Mouse (Mus musculus) liver, embryonic 15.5 days (tissue): ENCODE results near the gene 5830473C10Rik. TPM values are rescaled to one million over a fixed set of nuclear protein-coding genes. Genes with fewer than 3 reads are reported as not detected.
"Not testable (repeated sequence)": the region's sequence is repeated elsewhere in the genome, so short reads cannot be mapped to it uniquely, and the experiment has no call there.

ENCODE experiments used
- ATAC-seq: fragments of 200-750 bp; cut with Nextera tagmentation; 2 replicates; pipeline ENCODE4 v1.8.0; 2017; ENCODE audit warnings: moderate number of reproducible peaks, mild to moderate bottlenecking, moderate library complexity; ENCODE audit not compliant: insufficient read depth
- H3K27ac ChIP-seq: fragments of 300-500 bp; sonication (generic); replicated peaks from 2 replicates; pipeline ENCODE4 v1.5.1; 2015; ENCODE audit warnings: mild to moderate bottlenecking, inconsistent platforms
- H3K27me3 ChIP-seq: fragments of 300-500 bp; sonication (generic); 2 replicates; pipeline ENCODE4 v1.6.1; 2015; ENCODE audit warnings: mild to moderate bottlenecking, inconsistent platforms
- H3K36me3 ChIP-seq: fragments of 300-500 bp; sonication (generic); replicated peaks from 2 replicates; pipeline ENCODE4 v1.6.1; 2015; ENCODE audit warnings: moderate library complexity, mild to moderate bottlenecking, inconsistent platforms
- H3K4me1 ChIP-seq: fragments of 300-500 bp; sonication (generic); replicated peaks from 2 replicates; pipeline ENCODE4 v1.6.1; 2015; ENCODE audit warnings: inconsistent platforms
- H3K4me2 ChIP-seq: fragments of 300-500 bp; sonication (generic); 2 replicates; pipeline ENCODE4 v1.6.1; 2015; ENCODE audit warnings: moderate library complexity, mild to moderate bottlenecking, inconsistent platforms
- H3K4me3 ChIP-seq: fragments of 300-500 bp; sonication (generic); replicated peaks from 2 replicates; pipeline ENCODE4 v1.5.1; 2015; ENCODE audit warnings: mild to moderate bottlenecking, inconsistent platforms
- H3K9ac ChIP-seq: fragments of 300-500 bp; sonication (generic); 2 replicates; pipeline ENCODE4 v1.6.1; 2015; ENCODE audit warnings: moderate library complexity, mild to moderate bottlenecking, inconsistent platforms
- H3K9me3 ChIP-seq: fragments of 300-500 bp; sonication (generic); replicated peaks from 2 replicates; pipeline ENCODE4 v1.6.1; 2016; ENCODE audit warnings: inconsistent platforms
- WGBS: fragments of 180-500 bp; shearing (Covaris S2); methylation state at CpG from one replicate; pipeline ENCODE4 v1.1.7; 2015; ENCODE audit warnings: mixed read lengths; ENCODE audit not compliant: insufficient replicate concordance; 5-methylcytosine and 5-hydroxymethylcytosine counted together
- polyA plus RNA-seq: library from polyadenylated mRNA; unstranded; fragments of >200 nt; fragmentation: Nextera tagmentation; extraction: Ambion mirVana; gene quantifications from 2 replicates; pipeline ENCODE4 v1.2.1, GENCODE M21; 2015

Gene 5830473C10Rik
- polyA plus RNA-seq, 1 experiment from 2014 or later = 1.0 TPM

GRCm38 (mm10) chr5:90594945-90595344 is 34.0 kb downstream of the 5830473C10Rik start:
- WGBS = 23% methylated on average over 13 of the region's 13 CpGs
- ATAC-seq = no peak
- Histone ChIP-seq H3K36me3 (no peaks in the 10 kb centered on the region), H3K27me3 (no peaks in the 10 kb centered on the region), H3K9me3 (no peaks in the 10 kb centered on the region), H3K27ac (no peak overlapping the region), H3K9ac (no peak overlapping the region), H3K4me1 (0 out of 2 replicates have a peak, but pooled peaks cover 4% of the 10 kb centered on the region), H3K4me3 (no peak overlapping the region), H3K4me2 (no peak overlapping the region)

DNA sequence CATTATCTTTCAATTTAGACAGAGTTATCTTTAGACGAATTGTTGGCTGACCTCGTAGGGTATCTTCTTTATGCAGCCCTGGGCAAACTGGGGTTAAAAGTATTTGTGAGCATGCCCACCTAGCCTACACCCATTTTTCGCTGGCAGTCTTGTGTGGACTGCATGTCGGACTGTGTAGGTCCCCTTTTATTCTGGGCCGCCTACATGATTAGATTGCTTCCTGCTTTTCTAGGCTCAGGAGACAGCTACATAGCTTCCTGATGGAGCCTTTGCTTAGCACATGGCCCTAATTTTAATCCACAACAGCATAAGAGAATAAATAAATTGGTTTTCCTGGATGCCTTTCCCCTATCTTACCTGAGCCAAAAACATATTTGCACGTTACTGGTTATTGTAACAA is 35.2 kb downstream of the 5830473C10Rik start:
- H3K36me3 ChIP-seq = no peaks in the 10 kb centered on the region
- no peak overlapping the region for H3K27ac ChIP-seq

GRCm38 (mm10) chr5:90601469-90601868 is 40.6 kb downstream of the 5830473C10Rik start:
- H3K4me1 ChIP-seq = no peaks in the 10 kb centered on the region
- H3K9me3 ChIP-seq = no peaks in the 10 kb centered on the region
- H3K9ac ChIP-seq = no peak overlapping the region
- H3K27ac ChIP-seq = no peak overlapping the region
- no peak overlapping the region for H3K4me2 ChIP-seq
- no peaks in the 10 kb centered on the region for H3K27me3 ChIP-seq
- no peaks in the 10 kb centered on the region for H3K36me3 ChIP-seq
- ATAC-seq = no peak
- H3K4me3 ChIP-seq = no peak overlapping the region
- WGBS = 12% methylated on average over 6 of the region's 6 CpGs

More for the DNA sequence above, 35.2 kb downstream of the 5830473C10Rik start:
- 0 out of 2 replicates have a peak, but pooled peaks cover 4% of the 10 kb centered on the region for H3K4me1 ChIP-seq
- H3K4me3 ChIP-seq = no peak overlapping the region
- H3K27me3 ChIP-seq = no peaks in the 10 kb centered on the region
- H3K4me2 ChIP-seq = no peak overlapping the region
- 48% methylated on average over 6 of the region's 6 CpGs for WGBS
- no peak overlapping the region for H3K9ac ChIP-seq
- ATAC-seq = no peak
- H3K9me3 ChIP-seq = no peaks in the 10 kb centered on the region

GRCm38 (mm10) chr5:90603407-90603923 is 42.6 kb downstream of the 5830473C10Rik start:
- WGBS = 11% methylated on average over 13 of the region's 13 CpGs
- Histone ChIP-seq H3K27me3 (no peaks in the 10 kb centered on the region), H3K9ac (no peak overlapping the region), H3K36me3 (no peaks in the 10 kb centered on the region), H3K4me3 (no peak overlapping the region), H3K4me2 (no peak overlapping the region), H3K9me3 (no peaks in the 10 kb centered on the region), H3K27ac (no peak overlapping the region), H3K4me1 (no peaks in the 10 kb centered on the region)
- no peak for ATAC-seq

- WGBS = 29% methylated on average over 11 of the region's 11 CpGs
- no peak for ATAC-seq
- Histone ChIP-seq H3K27me3 (no peaks in the 10 kb centered on the region), H3K9ac (no peak overlapping the region), H3K4me3 (no peak overlapping the region), H3K27ac (no peak overlapping the region), H3K4me1 (no peaks in the 10 kb centered on the region), H3K9me3 (no peaks in the 10 kb centered on the region), H3K4me2 (no peak overlapping the region), H3K36me3 (no peaks in the 10 kb centered on the region)
Measured at GRCm38 (mm10) chr5:90608906-90609305, 48.0 kb downstream of the 5830473C10Rik start.

DNA sequence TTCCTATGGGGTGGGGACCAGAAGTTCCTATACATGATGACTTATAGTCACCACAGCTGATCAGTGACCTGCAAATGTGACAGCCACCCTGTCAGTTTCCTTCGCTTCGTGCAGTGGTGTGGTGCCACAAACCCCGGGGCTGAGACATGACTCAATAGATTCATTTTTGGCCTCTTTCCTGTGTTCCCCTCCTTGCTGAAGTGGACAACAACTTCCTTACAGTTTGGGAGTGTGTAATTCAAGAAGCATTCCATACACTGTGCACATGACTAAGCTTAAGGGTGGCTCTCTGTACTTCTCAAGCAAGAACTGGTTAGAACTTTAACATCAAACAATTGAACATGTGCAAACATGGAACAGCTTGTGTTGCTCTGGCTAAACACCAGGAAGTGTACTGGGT is 50.5 kb downstream of the 5830473C10Rik start:
- 27% methylated on average over 3 of the region's 3 CpGs for WGBS
- no peak overlapping the region for H3K4me3 ChIP-seq
- H3K4me1 ChIP-seq = no peaks in the 10 kb centered on the region
- ATAC-seq = no peak
- H3K4me2 ChIP-seq = no peak overlapping the region
- H3K9ac ChIP-seq = no peak overlapping the region
- no peaks in the 10 kb centered on the region for H3K36me3 ChIP-seq
- no peaks in the 10 kb centered on the region for H3K9me3 ChIP-seq
- H3K27me3 ChIP-seq = no peaks in the 10 kb centered on the region
- no peak overlapping the region for H3K27ac ChIP-seq

GRCm38 (mm10) chr5:90611996-90612611 is 51.2 kb downstream of the 5830473C10Rik start:
- H3K27me3 ChIP-seq = no peaks in the 10 kb centered on the region
- H3K36me3 ChIP-seq = no peaks in the 10 kb centered on the region
- no peak overlapping the region for H3K4me2 ChIP-seq
- H3K27ac ChIP-seq = no peak overlapping the region
- no peak overlapping the region for H3K9ac ChIP-seq
- no peaks in the 10 kb centered on the region for H3K4me1 ChIP-seq
- ATAC-seq = no peak
- no peaks in the 10 kb centered on the region for H3K9me3 ChIP-seq
- H3K4me3 ChIP-seq = no peak overlapping the region
- 56% methylated on average over 6 of the region's 6 CpGs for WGBS

DNA sequence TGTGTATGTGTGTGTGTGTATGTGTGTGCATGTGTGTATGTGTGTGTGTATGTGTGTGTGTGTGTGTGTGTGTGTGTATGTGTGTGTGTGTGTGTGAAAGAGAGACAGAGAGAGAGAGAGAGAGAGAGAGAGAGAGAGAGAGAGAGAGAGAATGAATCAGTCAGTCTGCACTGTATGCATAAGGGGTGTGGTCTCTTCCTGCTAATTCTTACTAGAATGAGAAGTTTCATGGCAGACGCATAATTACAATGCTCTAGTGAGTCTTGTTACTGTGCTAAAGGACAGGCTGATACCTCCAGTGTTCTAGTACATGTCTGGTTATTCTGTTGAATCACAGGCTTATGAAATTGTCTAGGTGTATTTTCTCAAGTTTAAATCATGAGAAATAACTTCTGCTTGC is 51.8 kb downstream of the 5830473C10Rik start:
- not testable (repeated sequence) for ATAC-seq, H3K9ac ChIP-seq, H3K4me3 ChIP-seq, H3K9me3 ChIP-seq, H3K27me3 ChIP-seq, H3K27ac ChIP-seq, H3K4me2 ChIP-seq, H3K36me3 ChIP-seq, H3K4me1 ChIP-seq
- WGBS = 58% methylated on average over 1 of the region's 1 CpGs

DNA sequence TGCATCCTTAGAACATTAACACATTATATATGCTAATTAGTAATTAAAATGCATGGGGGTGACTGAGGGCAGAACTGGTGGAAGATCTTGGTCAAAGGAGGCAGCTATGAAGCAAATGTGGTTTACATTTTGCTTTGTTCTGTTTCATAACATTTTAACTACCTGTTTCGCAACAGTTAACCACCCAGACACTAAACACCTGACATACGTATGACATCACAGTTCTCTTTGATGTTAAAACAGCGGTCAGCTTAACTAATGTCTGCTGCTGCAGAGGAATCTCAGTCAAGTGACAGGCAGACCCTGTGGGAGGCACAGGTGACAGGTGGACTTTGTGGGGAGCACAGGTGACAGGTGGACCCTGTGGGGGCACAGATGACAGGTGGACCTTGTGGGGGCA is 57.0 kb downstream of the 5830473C10Rik start:
- Histone ChIP-seq H3K9me3 (no peaks in the 10 kb centered on the region), H3K9ac (no peak overlapping the region), H3K4me3 (no peak overlapping the region), H3K36me3 (no peaks in the 10 kb centered on the region), H3K4me2 (no peak overlapping the region), H3K27me3 (no peaks in the 10 kb centered on the region), H3K4me1 (0 out of 2 replicates have a peak, but pooled peaks cover 7% of the 10 kb centered on the region), H3K27ac (no peak overlapping the region)
- 69% methylated on average over 3 of the region's 3 CpGs for WGBS
- peak; percentile 18; the same call in 1 of the 2 replicates for ATAC-seq

DNA sequence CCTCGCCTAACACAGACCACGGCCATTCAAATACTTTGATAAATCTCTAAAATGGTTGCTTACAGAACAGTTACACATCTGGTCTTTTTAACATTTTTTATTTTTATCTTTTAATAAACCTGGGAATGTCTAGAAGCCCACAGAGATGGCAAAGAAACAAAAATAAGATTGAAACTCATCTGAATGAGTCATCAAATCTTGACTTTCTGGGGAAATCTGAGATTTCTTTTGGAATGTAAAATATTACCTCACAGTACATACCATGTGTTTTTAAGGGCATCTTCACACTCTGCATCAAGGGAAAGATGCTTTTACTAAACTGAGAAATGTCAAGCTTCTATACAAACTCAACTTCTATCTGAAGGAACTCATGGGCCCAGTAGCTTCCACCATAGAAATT is 60.4 kb downstream of the 5830473C10Rik start:
- Histone ChIP-seq H3K27ac (no peak overlapping the region), H3K4me3 (no peak overlapping the region), H3K27me3 (no peaks in the 10 kb centered on the region), H3K9me3 (no peaks in the 10 kb centered on the region), H3K36me3 (no peaks in the 10 kb centered on the region), H3K4me2 (no peak overlapping the region), H3K4me1 (0 out of 2 replicates have a peak, but pooled peaks cover 7% of the 10 kb centered on the region), H3K9ac (no peak overlapping the region)
- 60% methylated on average over 2 of the region's 2 CpGs for WGBS
- ATAC-seq = no peak

DNA sequence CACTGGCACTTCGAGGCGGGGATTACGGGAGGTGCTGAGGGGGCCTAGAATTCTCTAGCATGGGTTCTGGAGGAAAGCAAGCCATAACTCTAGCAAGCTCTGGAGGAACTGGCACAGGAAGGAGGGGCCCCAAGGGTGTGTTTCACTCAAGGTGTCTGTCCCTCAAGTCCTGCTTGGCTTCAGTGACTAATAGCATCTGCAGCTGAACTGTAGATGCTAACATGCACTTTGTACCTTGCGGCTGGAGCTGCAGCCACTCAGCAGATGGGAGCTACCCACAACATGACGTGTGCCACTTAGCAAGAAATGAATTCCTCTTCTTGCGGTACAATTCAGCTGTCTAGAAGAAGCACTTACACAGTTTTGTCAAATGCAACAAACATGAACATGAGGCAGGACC is 60.8 kb downstream of the 5830473C10Rik start:
- no peaks in the 10 kb centered on the region for H3K27me3 ChIP-seq
- no peak overlapping the region for H3K27ac ChIP-seq
- no peaks in the 10 kb centered on the region for H3K9me3 ChIP-seq
- no peak for ATAC-seq
- no peaks in the 10 kb centered on the region for H3K36me3 ChIP-seq
- H3K9ac ChIP-seq = no peak overlapping the region
- WGBS = 66% methylated on average over 6 of the region's 6 CpGs
- H3K4me2 ChIP-seq = no peak overlapping the region
- 0 out of 2 replicates have a peak, but pooled peaks cover 7% of the 10 kb centered on the region for H3K4me1 ChIP-seq
- no peak overlapping the region for H3K4me3 ChIP-seq

DNA sequence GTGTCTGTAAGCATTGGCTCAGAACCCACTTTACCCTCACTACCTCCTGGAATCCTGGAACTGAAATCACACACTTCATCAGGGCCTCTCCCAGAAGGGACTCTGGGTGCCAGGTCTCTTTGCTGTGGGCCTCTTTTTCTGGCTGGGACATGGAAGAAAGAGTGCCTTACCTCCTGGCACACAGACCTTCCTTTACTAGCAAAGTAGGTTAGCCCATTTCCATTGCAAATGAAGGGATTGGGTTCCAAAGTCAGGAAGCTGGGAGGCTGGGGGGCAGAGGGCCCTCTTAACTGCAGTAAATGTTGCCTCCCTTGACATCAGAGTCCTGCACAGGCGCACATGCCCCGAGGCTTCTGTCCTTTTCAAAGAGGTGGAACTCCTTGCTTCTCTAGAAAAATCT is 62.3 kb downstream of the 5830473C10Rik start:
- no peak overlapping the region for H3K4me3 ChIP-seq
- H3K36me3 ChIP-seq = no peaks in the 10 kb centered on the region
- no peaks in the 10 kb centered on the region for H3K9me3 ChIP-seq
- no peak overlapping the region for H3K4me2 ChIP-seq
- H3K4me1 ChIP-seq = 0 out of 2 replicates have a peak, but pooled peaks cover 4% of the 10 kb centered on the region
- no peak overlapping the region for H3K9ac ChIP-seq
- ATAC-seq = no peak
- H3K27me3 ChIP-seq = no peaks in the 10 kb centered on the region
- WGBS = 80% methylated on average over 2 of the region's 2 CpGs
- no peak overlapping the region for H3K27ac ChIP-seq
